In genomic region chr10:76808446-76809400, GRCm38 (mm10) we compare ENCODE assay signal across 11 mouse cellular contexts.
DNase-seq lines count a peak whose midpoint lies in the region; ATAC-seq and TF ChIP-seq lines count a peak whose summit lies in the region.
"Had no signal": no experiment of that assay in that cellular context is flagged by ENCODE, and none has a peak within 500 bp of the region (broad histone marks: within the 10 kb centered on the region; RNA-seq: fewer than 3 reads in every experiment).

No protein-coding gene starts in this region.

- H3K4me2 ChIP-seq in heart, embryonic 13.5 days = no peak overlapping the region
- no peak overlapping the region for H3K4me2 ChIP-seq in liver, embryonic 14.5 days (ENCODE audit: low read depth)
- no peak overlapping the region for H3K4me2 ChIP-seq in liver, postnatal 0 days (ENCODE audit: low read depth, low read length)
- no peak overlapping the region for H3K4me2 ChIP-seq in intestine, embryonic 15.5 days (replicated peaks)
- H3K4me2 ChIP-seq: liver, embryonic 15.5 days had no signal

- H3K9me3 ChIP-seq in heart, embryonic 13.5 days = no peaks in the 10 kb centered on the region
- no peaks in the 10 kb centered on the region for H3K9me3 ChIP-seq in liver, embryonic 14.5 days (ENCODE audit: control insufficient read depth, low read length)
- no peaks in the 10 kb centered on the region for H3K9me3 ChIP-seq in liver, postnatal 0 days (ENCODE audit: low read length)
- no peaks in the 10 kb centered on the region for H3K9me3 ChIP-seq in intestine, embryonic 15.5 days
- H3K9me3 ChIP-seq: liver, embryonic 15.5 days had no signal

- no peaks in the 10 kb centered on the region for H3K36me3 ChIP-seq in heart, embryonic 13.5 days
- H3K36me3 ChIP-seq in liver, embryonic 14.5 days (replicated peaks; ENCODE audit: control insufficient read depth, insufficient read depth, low read depth) = no peaks in the 10 kb centered on the region
- H3K36me3 ChIP-seq in liver, postnatal 0 days (replicated peaks; ENCODE audit: insufficient read depth, low read length) = no peaks in the 10 kb centered on the region
- H3K36me3 ChIP-seq in intestine, embryonic 15.5 days = no peaks in the 10 kb centered on the region
- H3K36me3 ChIP-seq: liver, embryonic 15.5 days had no signal

- DNase-seq in heart, postnatal 4 days = no peak
- no peak for DNase-seq in liver, embryonic 14.5 days (ENCODE audit: low read depth in 3 of 3, low spot score in 3 of 3)
- no peak for DNase-seq in liver, postnatal 0 days
- peak; percentile 58 for DNase-seq in NIH3T3 (ENCODE audit: low read depth)
- DNase-seq: adrenal gland, postnatal 36 days; heart, adult 11 months; kidney, postnatal 14 days had no signal

- no peak overlapping the region for H3K27ac ChIP-seq in heart, embryonic 13.5 days (replicated peaks)
- no peak overlapping the region for H3K27ac ChIP-seq in liver, embryonic 14.5 days
- H3K27ac ChIP-seq in liver, postnatal 0 days (ENCODE audit: low read depth) = no peak overlapping the region
- no peak overlapping the region for H3K27ac ChIP-seq in intestine, embryonic 15.5 days
- H3K27ac ChIP-seq: liver, embryonic 15.5 days had no signal

- ATAC-seq in heart, embryonic 13.5 days (ENCODE audit: extremely low read depth, insufficient number of reproducible peaks, low FRiP score, low TSS enrichment) = 0 out of 2 replicates have a peak, but pooled peaks have one; percentile 37
- ATAC-seq in liver, embryonic 14.5 days (ENCODE audit: insufficient read depth) = peak; percentile 39; the same call in 1 of the 2 replicates
- no peak for ATAC-seq in liver, postnatal 0 days
- 0 out of 2 replicates have a peak, but pooled peaks have one; percentile 34 for ATAC-seq in megakaryocyte-erythroid progenitor cell, adult 5-6 weeks (replicated peaks; ENCODE audit: low FRiP score, low TSS enrichment, poor library complexity, severe bottlenecking)
- no peak for ATAC-seq in intestine, embryonic 15.5 days

- 58% methylated on average over 10 of the region's 10 CpGs for WGBS in heart, embryonic 13.5 days
- 55% methylated on average over 10 of the region's 10 CpGs for WGBS in liver, embryonic 14.5 days (ENCODE audit: insufficient replicate concordance)
- 75% methylated on average over 10 of the region's 10 CpGs for WGBS in liver, postnatal 0 days (ENCODE audit: insufficient replicate concordance)
- WGBS in intestine, embryonic 15.5 days = 85% methylated on average over 10 of the region's 10 CpGs

- peaks cover 37% of the 10 kb centered on the region for H3K4me1 ChIP-seq in heart, embryonic 13.5 days
- 0 out of 4 replicates have a peak, but pooled peaks cover 0 to 4% of the 10 kb centered on the region in 2 experiments for H3K4me1 ChIP-seq in liver, embryonic 14.5 days (replicated peaks; ENCODE audit: control insufficient read depth in 2 of 2, insufficient read depth in 2 of 2, low read length in 1 of 2)
- no peaks in the 10 kb centered on the region for H3K4me1 ChIP-seq in liver, postnatal 0 days (ENCODE audit: insufficient read depth)
- H3K4me1 ChIP-seq in intestine, embryonic 15.5 days (replicated peaks) = no peaks in the 10 kb centered on the region
- H3K4me1 ChIP-seq: liver, embryonic 15.5 days had no signal

- no peak overlapping the region for H3K4me3 ChIP-seq in heart, embryonic 13.5 days
- no peak overlapping the region for H3K4me3 ChIP-seq in liver, embryonic 14.5 days (ENCODE audit: insufficient read depth in 1 of 2, low read depth in 2 of 2, low read length in 2 of 2)
- no peak overlapping the region for H3K4me3 ChIP-seq in liver, postnatal 0 days (ENCODE audit: low read depth, low read length)
- no peak overlapping the region for H3K4me3 ChIP-seq in intestine, embryonic 15.5 days (replicated peaks)
- H3K4me3 ChIP-seq: liver, embryonic 15.5 days had no signal

- no peaks in the 10 kb centered on the region for H3K27me3 ChIP-seq in heart, embryonic 13.5 days (replicated peaks)
- no peaks in the 10 kb centered on the region for H3K27me3 ChIP-seq in liver, embryonic 14.5 days (ENCODE audit: control insufficient read depth, insufficient read depth, low read length)
- H3K27me3 ChIP-seq in liver, postnatal 0 days (ENCODE audit: insufficient read depth, low read length) = no peaks in the 10 kb centered on the region
- no peaks in the 10 kb centered on the region for H3K27me3 ChIP-seq in intestine, embryonic 15.5 days (replicated peaks)
- H3K27me3 ChIP-seq: liver, embryonic 15.5 days had no signal

- no peak for TF ChIP-seq EP300 in liver, embryonic 14.5 days (IDR thresholded peaks at IDR 0.05; ENCODE audit: low read depth)
- no peak for TF ChIP-seq EP300 in liver, postnatal 0 days (IDR thresholded peaks at IDR 0.05; ENCODE audit: low read depth)

- H3K9ac ChIP-seq in heart, embryonic 13.5 days = no peak overlapping the region
- no peak overlapping the region for H3K9ac ChIP-seq in liver, embryonic 14.5 days (replicated peaks)
- no peak overlapping the region for H3K9ac ChIP-seq in liver, postnatal 0 days (replicated peaks)
- H3K9ac ChIP-seq in intestine, embryonic 15.5 days = no peak overlapping the region
- H3K9ac ChIP-seq: liver, embryonic 15.5 days had no signal

- no peak for TF ChIP-seq CTCF in liver, embryonic 14.5 days (IDR thresholded peaks at IDR 0.05; ENCODE audit: low read depth)
- no peak for TF ChIP-seq CTCF in liver, postnatal 0 days (IDR thresholded peaks at IDR 0.05; ENCODE audit: low read depth)

Comparison
In these comparisons a context has a peak if more than half of its experiments do, and no peak if none do; other contexts are left out.
1. ATAC-seq: peak in heart, embryonic 13.5 days (single experiment), liver, embryonic 14.5 days (single experiment) and megakaryocyte-erythroid progenitor cell, adult 5-6 weeks (single experiment); none in liver, postnatal 0 days (single experiment) and intestine, embryonic 15.5 days (single experiment).